Mouse (Mus musculus) c-Kit-positive CD71-positive TER-119-negative erythroid progenitor cells, embryonic 14.5 days (primary cell): ENCODE measurements around the gene Plk1.

Source experiments
- DNase-seq: peaks from one replicate; pipeline ENCODE4 v3.0.0-alpha.2; 2013; ENCODE audit warnings: low read depth

Gene Plk1

GRCm38 (mm10) chr7:122193919-122194318 is 34.7 kb downstream of the Plk1 start:
- DNase-seq: no peak

DNA sequence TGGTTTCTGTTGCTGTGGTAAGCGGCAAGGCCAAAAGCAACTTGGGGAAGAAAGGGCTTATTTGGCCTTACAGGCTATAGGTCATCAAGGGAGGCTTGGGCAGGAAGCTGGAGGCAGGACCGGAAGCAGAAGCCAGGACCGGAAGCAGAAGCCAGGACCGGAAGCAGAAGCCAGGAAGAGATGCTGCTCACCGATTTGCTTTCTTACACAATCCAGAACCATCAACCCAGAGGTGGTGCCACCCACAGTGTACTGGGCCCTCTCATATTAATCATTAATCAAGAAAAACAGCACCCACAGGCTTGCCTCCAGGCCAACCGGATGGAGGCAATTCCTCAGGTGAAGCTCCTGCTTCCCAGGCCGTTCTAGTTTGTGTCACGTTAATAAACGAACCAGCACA is 37.5 kb downstream of the Plk1 start:
- DNase-seq: no peak

- DNase-seq: peak; percentile 72
Observed at GRCm38 (mm10) chr7:122197306-122197705, 38.1 kb downstream of the Plk1 start.

DNA sequence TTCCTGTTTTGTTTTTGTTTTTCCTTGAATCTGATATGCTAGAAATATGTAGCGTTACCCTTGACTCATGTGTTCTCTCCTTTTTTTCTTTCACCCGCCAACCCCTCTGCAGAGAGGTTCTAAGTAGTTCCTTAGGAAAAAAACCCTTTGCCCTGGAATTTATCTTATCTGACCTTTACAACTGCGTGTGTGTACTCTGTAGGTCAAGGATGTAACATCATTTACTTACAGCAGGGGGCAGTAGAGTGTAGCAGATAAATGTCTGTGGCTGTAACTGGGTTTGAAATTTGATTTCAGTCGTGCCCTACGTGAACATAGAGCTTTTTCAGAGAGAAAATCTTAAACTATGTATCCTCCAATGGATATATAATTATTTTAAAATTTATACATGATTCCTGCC is 40.1 kb downstream of the Plk1 start:
- peak; percentile 47 for DNase-seq

DNA sequence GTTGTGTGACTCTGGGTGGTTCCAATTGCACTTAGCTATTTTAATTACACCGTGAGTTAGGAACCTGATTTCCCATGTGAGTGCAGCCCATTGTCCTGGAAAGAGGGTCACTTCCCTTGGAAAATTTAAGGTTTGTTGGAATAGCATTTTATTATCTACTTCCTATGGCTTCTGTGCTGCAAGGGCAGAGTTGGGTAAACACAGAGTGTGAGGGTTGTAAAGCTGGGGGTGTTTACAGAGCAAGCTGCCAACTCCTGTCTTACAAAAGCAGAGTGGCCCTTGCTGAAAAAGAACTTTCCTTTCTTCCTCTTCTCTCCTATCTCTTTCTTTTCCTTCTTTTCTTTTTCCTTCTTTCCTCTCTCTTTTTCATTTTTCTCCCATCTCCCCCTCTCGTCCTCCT is 44.7 kb downstream of the Plk1 start:
- no peak for DNase-seq

GRCm38 (mm10) chr7:122206121-122206520 is 46.9 kb downstream of the Plk1 start:
- DNase-seq: no peak

- DNase-seq: no peak
Observed at GRCm38 (mm10) chr7:122208276-122209021, 49.2 kb downstream of the Plk1 start.

DNA sequence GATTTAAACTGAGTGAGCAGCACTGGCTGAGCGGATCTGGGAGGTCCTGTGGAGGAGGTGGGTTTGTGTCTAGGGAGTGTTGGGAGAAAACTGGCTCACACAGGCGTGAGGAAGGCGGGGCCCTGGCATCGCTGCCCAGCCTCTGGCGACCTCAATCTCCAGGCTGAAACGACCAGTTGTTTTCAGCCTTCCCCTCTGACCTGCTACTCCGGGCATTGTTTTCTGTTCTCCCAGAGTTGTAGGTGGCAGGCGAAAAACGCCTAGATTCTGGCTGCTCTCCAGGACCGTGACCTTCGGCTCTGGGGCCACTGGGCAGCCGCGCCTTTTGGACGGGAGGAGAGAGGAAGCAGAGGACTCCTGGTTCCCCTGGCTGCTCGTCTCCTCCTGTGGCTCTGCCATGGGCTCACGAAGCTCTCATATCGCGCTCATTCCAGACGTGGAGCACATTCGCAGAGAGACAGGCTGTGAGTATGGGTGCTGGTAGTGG is 60.1 kb downstream of the Plk1 start, which contains the start of gene Chp2:
Gene Chp2, plus strand, starts transcription at position 182 of the 487 bp plus-strand sequence.
- DNase-seq: no peak
